Mouse (Mus musculus): Measurements from ENCODE around the gene Cd52.

- no peak for TF ChIP-seq CTCF (IDR thresholded peaks at IDR 0.05; ENCODE audit: low read depth)
- no peak for TF ChIP-seq EP300 (IDR thresholded peaks at IDR 0.05; ENCODE audit: low read depth)
These were observed 36.0 kb downstream of the Cd52 start for GRCm38 (mm10) chr4:134058908-134059307.
